Mouse (Mus musculus) lung, postnatal 14 days (tissue): ENCODE results near the gene Slc25a34.

Experiments used
- DNase-seq: peaks from one replicate; pipeline ENCODE4 v3.0.0; 2021

The Slc25a34 gene

GRCm38 (mm10) chr4:141617299-141617698 lies 6.3 kb downstream of the Slc25a34 start:
- DNase-seq = peak; percentile 86

DNA sequence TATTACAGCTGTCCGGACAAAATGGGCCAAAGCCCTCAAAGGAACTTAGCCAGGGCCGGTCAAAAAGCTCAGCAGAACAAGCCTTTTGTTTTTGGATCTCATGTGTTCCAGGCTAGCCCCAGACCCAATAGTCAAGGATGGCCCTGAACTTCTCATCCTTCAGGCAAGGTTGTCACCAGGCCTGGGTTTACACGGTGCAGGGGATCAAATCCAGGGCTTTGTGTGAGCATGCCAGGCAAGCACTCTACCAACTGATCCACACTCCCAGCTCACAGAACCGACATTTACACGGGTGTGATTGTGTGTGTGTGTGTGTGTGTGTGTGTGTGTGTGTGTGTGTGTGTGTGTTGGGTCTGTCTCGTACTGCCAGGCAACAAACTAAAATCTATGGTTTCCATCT lies 6.8 kb downstream of the Slc25a34 start:
- no peak for DNase-seq

- no peak for DNase-seq
Measured at GRCm38 (mm10) chr4:141614946-141615345, 8.7 kb downstream of the Slc25a34 start.

- peak; percentile 56 for DNase-seq
Measured at GRCm38 (mm10) chr4:141609538-141609937, 14.1 kb downstream of the Slc25a34 start.

- DNase-seq = peak; percentile 41
Measured at GRCm38 (mm10) chr4:141605861-141606260, 17.8 kb downstream of the Slc25a34 start, which contains the start of gene Fblim1. Gene Fblim1, minus strand, starts transcription at chr4:141606096.

DNA sequence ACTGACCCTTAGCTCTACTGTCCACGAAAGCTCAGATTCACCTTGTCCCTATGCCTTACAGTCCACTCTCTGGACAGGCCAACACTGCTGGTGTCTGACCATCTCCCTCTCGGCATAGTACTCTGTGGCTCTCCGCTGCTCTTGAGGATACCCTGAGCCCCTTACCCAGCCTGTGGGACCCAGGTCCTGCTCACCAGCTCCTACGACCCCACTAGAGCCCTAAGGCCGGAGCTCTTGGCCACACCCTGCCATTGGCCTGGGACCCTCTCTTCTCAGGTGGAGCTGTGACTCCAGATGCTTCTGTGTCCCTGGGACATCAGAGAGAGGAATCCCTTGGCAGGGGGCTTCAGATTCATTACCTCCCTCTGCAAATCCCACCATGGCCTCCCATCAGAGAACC lies 18.2 kb downstream of the Slc25a34 start:
- no peak for DNase-seq

GRCm38 (mm10) chr4:141604493-141604892 lies 19.1 kb downstream of the Slc25a34 start:
- peak; percentile 66 for DNase-seq

DNA sequence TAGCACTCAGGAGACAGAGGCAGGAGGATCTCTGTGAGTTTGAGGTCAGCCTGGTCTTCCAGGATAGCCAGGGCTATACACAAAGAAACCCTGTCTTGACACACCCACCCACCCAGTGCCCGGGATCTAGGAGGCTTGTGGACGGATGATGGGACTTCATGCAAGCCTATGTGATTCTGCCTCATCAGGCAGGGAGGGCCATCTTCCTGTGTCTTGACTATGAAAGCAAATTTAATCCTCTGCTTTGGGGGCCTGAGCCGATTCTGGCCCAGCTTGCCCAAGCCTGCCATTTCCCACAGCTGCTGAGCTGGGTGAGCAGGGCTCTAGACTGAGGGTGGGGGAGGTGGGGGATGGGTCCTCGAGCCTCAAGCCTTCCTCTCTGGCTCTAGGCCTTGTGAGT lies 19.7 kb downstream of the Slc25a34 start:
- DNase-seq = no peak

DNA sequence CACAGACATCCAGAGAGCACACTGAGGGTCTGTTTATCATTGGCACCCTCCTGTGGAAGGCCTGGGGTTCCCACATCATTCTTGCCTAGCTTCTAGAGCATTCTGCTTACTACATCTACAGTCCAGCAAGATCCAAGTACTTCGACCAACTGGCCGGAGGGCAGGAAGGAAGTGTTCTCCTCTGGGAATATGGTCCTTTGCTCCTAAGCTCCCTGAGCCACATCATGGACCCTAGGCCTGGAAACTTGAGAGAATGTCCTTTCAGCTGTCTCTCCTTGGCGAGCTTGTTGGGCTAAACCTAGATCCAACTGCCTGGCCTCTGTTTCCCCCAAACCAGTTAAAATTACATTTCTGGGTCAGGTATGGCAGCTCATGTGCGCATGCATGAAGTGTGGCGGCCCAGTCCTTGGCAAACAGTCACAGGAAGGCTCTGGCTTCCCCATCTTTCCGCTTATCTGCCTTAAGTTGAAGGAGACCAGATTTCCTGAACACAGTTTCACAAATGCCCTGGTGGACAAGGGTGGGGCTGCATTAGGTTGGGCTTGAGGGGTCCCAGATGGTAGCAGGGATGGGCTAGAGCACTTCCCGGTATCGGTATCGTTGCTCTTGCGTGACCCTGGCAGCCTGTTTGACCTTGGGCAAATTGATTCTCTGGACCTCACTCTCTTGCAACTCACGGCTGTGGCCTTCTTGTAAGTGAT lies 20.9 kb downstream of the Slc25a34 start:
- no peak for DNase-seq

- no peak for DNase-seq
Measured at GRCm38 (mm10) chr4:141601148-141601862, 22.3 kb downstream of the Slc25a34 start.

DNA sequence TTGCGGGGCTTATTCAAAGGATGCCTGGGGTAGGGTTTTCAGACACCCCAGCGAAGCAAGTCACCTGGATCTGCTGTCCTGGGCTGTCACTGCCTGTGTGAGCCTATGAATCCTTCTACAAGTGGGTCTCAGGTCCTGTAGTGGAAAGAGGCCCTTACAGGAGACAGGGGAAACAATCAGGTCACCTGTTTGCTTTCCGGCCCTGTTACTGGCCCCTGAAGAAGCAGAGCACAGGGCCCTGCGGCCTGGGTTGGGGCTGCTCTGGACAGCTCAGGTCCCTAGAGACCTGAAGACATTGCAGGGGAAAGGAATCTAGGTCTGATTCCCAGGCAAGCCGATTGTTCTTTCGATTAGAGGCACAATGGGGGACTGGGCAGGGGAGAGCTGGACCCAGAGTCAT lies 23.3 kb downstream of the Slc25a34 start:
- no peak for DNase-seq

- no peak for DNase-seq
Measured at GRCm38 (mm10) chr4:141599251-141600141, 24.1 kb downstream of the Slc25a34 start.

DNA sequence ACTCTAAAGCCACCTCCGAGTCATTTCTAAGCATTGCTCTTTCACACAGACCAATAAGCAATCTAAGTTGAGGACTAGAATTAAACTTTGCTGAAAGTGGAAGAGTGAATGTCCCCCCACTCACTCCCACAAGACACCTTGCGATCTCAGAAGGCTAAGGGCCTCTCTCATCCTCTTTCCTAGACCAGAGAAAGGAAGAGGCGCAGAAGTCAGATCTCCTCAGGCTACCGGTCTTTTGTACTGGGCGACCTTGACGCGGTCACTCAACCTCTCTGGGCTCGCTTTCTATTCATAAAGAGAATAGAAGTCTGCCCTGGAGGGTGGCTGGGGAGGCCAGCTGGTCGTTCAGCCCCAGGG lies 24.7 kb downstream of the Slc25a34 start:
- DNase-seq = no peak

- DNase-seq = peak; percentile 63
Measured at GRCm38 (mm10) chr4:141598199-141598893, 25.3 kb downstream of the Slc25a34 start.

- DNase-seq = no peak
Measured at GRCm38 (mm10) chr4:141596700-141597328, 26.8 kb downstream of the Slc25a34 start.

DNA sequence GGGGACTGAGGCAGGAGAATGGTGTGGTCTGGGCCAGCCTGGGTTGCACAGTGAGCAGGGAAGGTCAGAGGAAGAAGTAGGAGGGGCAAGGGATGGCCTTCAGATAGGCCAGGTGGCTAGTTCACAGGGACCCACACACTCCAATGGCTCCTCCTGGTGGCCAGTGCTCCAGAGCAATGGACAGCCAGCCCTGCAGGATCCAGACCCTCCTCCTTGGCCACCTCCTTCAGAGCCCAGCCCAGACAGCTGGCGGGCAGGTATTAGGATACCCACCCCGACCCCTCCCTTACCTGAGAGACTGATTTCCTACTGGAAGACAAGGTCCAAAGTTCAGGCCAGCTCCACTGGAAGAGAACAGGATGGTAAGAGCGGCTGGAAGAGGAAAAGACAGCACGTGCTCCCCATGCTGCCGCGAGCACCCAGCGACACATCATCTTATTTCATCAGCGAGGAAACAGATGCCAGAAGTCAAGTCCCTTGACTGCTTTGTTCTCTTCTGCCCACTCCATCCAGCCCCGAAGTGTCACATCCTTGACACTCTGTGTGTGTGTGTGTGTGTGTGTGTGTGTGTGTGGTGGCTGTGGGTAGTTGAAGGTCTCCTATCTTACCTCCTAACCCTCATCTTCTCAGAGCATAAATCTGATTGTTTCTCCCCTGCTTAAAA lies 27.9 kb downstream of the Slc25a34 start:
- no peak for DNase-seq

GRCm38 (mm10) chr4:141595138-141595537 lies 28.5 kb downstream of the Slc25a34 start:
- no peak for DNase-seq

GRCm38 (mm10) chr4:141591547-141591946 lies 32.1 kb downstream of the Slc25a34 start:
- peak; percentile 54 for DNase-seq

DNA sequence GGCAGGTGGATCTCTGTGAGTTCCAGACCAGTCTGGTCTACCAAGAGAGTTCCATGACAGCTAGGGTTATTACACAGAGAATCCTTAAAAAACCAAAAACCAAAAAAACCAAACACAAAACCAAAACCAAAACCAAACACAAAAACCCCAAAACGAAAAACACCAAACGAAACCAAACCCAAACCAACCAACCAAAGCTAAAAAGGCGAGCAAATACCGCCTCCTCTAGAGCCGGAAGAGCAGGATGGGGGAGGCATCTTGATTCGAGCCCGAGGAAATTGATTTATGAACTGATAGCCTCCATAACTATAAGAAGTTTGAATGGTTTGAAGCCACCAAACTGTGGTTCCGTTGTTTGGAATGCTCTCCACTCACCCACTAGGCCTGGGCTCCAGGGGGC lies 39.7 kb downstream of the Slc25a34 start:
- no peak for DNase-seq

DNA sequence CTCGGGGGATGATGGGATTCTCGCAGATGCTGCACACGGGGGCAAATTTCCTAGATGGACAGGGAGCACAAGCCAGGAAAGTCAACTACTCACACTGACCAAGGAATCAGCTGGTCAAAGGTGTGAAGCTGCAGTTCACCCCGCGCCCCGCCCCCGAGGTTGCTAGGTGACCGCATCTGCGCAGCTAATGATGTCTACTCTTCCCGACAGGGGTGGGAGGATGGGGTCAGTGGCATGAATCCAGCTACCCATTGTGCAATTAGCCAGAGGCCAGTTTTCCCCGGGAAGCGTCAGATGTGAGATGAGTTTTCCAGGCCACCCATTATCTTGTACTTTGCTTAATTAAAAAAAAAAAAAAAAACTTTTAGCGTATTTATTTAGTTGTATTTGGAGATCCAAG lies 42.6 kb downstream of the Slc25a34 start:
- no peak for DNase-seq

GRCm38 (mm10) chr4:141578833-141579232 lies 44.8 kb downstream of the Slc25a34 start:
- DNase-seq = no peak

GRCm38 (mm10) chr4:141576877-141577276 lies 46.7 kb downstream of the Slc25a34 start:
- DNase-seq = no peak
